Mouse (Mus musculus): ENCODE measurements at regions not wholly inside any gene's neighbourhood (a gene's known extent, or its start where the extent isn't known, plus 50 kb on each side); places are given as distances from the start of the nearest gene placed in this dataset.

GRCm38 (mm10) chr17:83097998-83098397, 117.1 kb upstream of the Pkdcc start:
- H3K36me3 ChIP-seq (ENCODE audit: control insufficient read depth, insufficient read depth, low read length): no peaks in the 10 kb centered on the region
- peak; percentile 56 for DNase-seq

GRCm38 (mm10) chr17:83098679-83099413, 116.2 kb upstream of the Pkdcc start:
- no peaks in the 10 kb centered on the region for H3K36me3 ChIP-seq (ENCODE audit: control insufficient read depth, insufficient read depth, low read length)
- WGBS: 81% methylated on average over 12 of the region's 12 CpGs
- no peaks in the 10 kb centered on the region for H3K9me3 ChIP-seq (ENCODE audit: control insufficient read depth, low read length)
- no peaks in the 10 kb centered on the region for H3K27me3 ChIP-seq (ENCODE audit: control insufficient read depth, insufficient read depth, low read length)
- H3K27ac ChIP-seq (replicated peaks; ENCODE audit: low read depth, low read length): no peak overlapping the region
- DNase-seq (no peak), ATAC-seq (ENCODE audit: low FRiP score, low TSS enrichment) (no peak)
- H3K9ac ChIP-seq (replicated peaks; ENCODE audit: low read length): no peak overlapping the region
- no peak overlapping the region for H3K4me3 ChIP-seq (replicated peaks; ENCODE audit: low read depth, low read length)
- H3K4me2 ChIP-seq (ENCODE audit: low read length): no peak overlapping the region
- no peaks in the 10 kb centered on the region for H3K4me1 ChIP-seq (ENCODE audit: control insufficient read depth, insufficient read depth, low read length)

More at GRCm38 (mm10) chr17:83097998-83098397, 117.1 kb upstream of the Pkdcc start:
- Histone ChIP-seq H3K27me3 (ENCODE audit: control insufficient read depth, insufficient read depth, low read length) (no peaks in the 10 kb centered on the region), H3K4me3 (replicated peaks; ENCODE audit: low read depth, low read length) (no peak overlapping the region), H3K4me2 (ENCODE audit: low read length) (no peak overlapping the region; the same call in 1 of the 2 replicates), H3K27ac (replicated peaks; ENCODE audit: low read depth, low read length) (0 out of 2 replicates have a peak overlapping the region, but pooled peaks have one; percentile 13), H3K9ac (replicated peaks; ENCODE audit: low read length) (no peak overlapping the region), H3K4me1 (ENCODE audit: control insufficient read depth, insufficient read depth, low read length) (no peaks in the 10 kb centered on the region), H3K9me3 (ENCODE audit: control insufficient read depth, low read length) (no peaks in the 10 kb centered on the region)
- ATAC-seq (ENCODE audit: low FRiP score, low TSS enrichment): no peak
- WGBS: 75% methylated on average over 16 of the region's 16 CpGs

GRCm38 (mm10) chr17:83101035-83101434, 114.1 kb upstream of the Pkdcc start:
- no peak overlapping the region for H3K4me2 ChIP-seq (ENCODE audit: low read length)
- 83% methylated on average over 7 of the region's 7 CpGs for WGBS
- no peak overlapping the region for H3K9ac ChIP-seq (replicated peaks; ENCODE audit: low read length)
- no peaks in the 10 kb centered on the region for H3K9me3 ChIP-seq (ENCODE audit: control insufficient read depth, low read length)
- H3K27me3 ChIP-seq (ENCODE audit: control insufficient read depth, insufficient read depth, low read length): no peaks in the 10 kb centered on the region
- H3K36me3 ChIP-seq (ENCODE audit: control insufficient read depth, insufficient read depth, low read length): no peaks in the 10 kb centered on the region
- DNase-seq: no peak
- no peak for ATAC-seq (ENCODE audit: low FRiP score, low TSS enrichment)
- no peak overlapping the region for H3K4me3 ChIP-seq (replicated peaks; ENCODE audit: low read depth, low read length)
- no peak overlapping the region for H3K27ac ChIP-seq (replicated peaks; ENCODE audit: low read depth, low read length)
- no peaks in the 10 kb centered on the region for H3K4me1 ChIP-seq (ENCODE audit: control insufficient read depth, insufficient read depth, low read length)

GRCm38 (mm10) chr17:83101756-83102155, 113.3 kb upstream of the Pkdcc start:
- Histone ChIP-seq H3K27me3 (ENCODE audit: control insufficient read depth, insufficient read depth, low read length) (no peaks in the 10 kb centered on the region), H3K4me3 (replicated peaks; ENCODE audit: low read depth, low read length) (no peak overlapping the region), H3K4me2 (ENCODE audit: low read length) (no peak overlapping the region), H3K9ac (replicated peaks; ENCODE audit: low read length) (no peak overlapping the region), H3K4me1 (ENCODE audit: control insufficient read depth, insufficient read depth, low read length) (no peaks in the 10 kb centered on the region), H3K36me3 (ENCODE audit: control insufficient read depth, insufficient read depth, low read length) (no peaks in the 10 kb centered on the region), H3K27ac (replicated peaks; ENCODE audit: low read depth, low read length) (no peak overlapping the region), H3K9me3 (ENCODE audit: control insufficient read depth, low read length) (no peaks in the 10 kb centered on the region)
- WGBS: 92% methylated on average over 14 of the region's 14 CpGs
- no peak for DNase-seq
- ATAC-seq (ENCODE audit: low FRiP score, low TSS enrichment): no peak

GRCm38 (mm10) chr17:83102675-83103412, 112.2 kb upstream of the Pkdcc start:
- no peaks in the 10 kb centered on the region for H3K9me3 ChIP-seq (ENCODE audit: control insufficient read depth, low read length)
- no peak for DNase-seq
- no peak for ATAC-seq (ENCODE audit: low FRiP score, low TSS enrichment)
- H3K27ac ChIP-seq (replicated peaks; ENCODE audit: low read depth, low read length): no peak overlapping the region
- no peak overlapping the region for H3K9ac ChIP-seq (replicated peaks; ENCODE audit: low read length)
- WGBS: 81% methylated on average over 6 of the region's 6 CpGs
- no peak overlapping the region for H3K4me2 ChIP-seq (ENCODE audit: low read length)
- H3K4me3 ChIP-seq (replicated peaks; ENCODE audit: low read depth, low read length): no peak overlapping the region
- H3K36me3 ChIP-seq (ENCODE audit: control insufficient read depth, insufficient read depth, low read length): no peaks in the 10 kb centered on the region
- no peaks in the 10 kb centered on the region for H3K4me1 ChIP-seq (ENCODE audit: control insufficient read depth, insufficient read depth, low read length)
- H3K27me3 ChIP-seq (ENCODE audit: control insufficient read depth, insufficient read depth, low read length): no peaks in the 10 kb centered on the region

- Histone ChIP-seq H3K27ac (replicated peaks; ENCODE audit: low read depth, low read length) (no peak overlapping the region), H3K4me3 (replicated peaks; ENCODE audit: low read depth, low read length) (no peak overlapping the region), H3K4me1 (ENCODE audit: control insufficient read depth, insufficient read depth, low read length) (0 out of 2 replicates have a peak, but pooled peaks cover 2% of the 10 kb centered on the region), H3K4me2 (ENCODE audit: low read length) (no peak overlapping the region), H3K9me3 (ENCODE audit: control insufficient read depth, low read length) (no peaks in the 10 kb centered on the region), H3K27me3 (ENCODE audit: control insufficient read depth, insufficient read depth, low read length) (no peaks in the 10 kb centered on the region), H3K9ac (replicated peaks; ENCODE audit: low read length) (no peak overlapping the region), H3K36me3 (ENCODE audit: control insufficient read depth, insufficient read depth, low read length) (no peaks in the 10 kb centered on the region)
- 85% methylated on average over 10 of the region's 10 CpGs for WGBS
- ATAC-seq (ENCODE audit: low FRiP score, low TSS enrichment) (no peak), DNase-seq (no peak)
These were observed 106.9 kb upstream of the Pkdcc start for GRCm38 (mm10) chr17:83108151-83108550.

GRCm38 (mm10) chr17:83109792-83110440, 105.2 kb upstream of the Pkdcc start:
- DNase-seq (no peak), ATAC-seq (ENCODE audit: low FRiP score, low TSS enrichment) (no peak)
- Histone ChIP-seq H3K4me2 (ENCODE audit: low read length) (no peak overlapping the region), H3K27ac (replicated peaks; ENCODE audit: low read depth, low read length) (no peak overlapping the region), H3K9me3 (ENCODE audit: control insufficient read depth, low read length) (no peaks in the 10 kb centered on the region), H3K4me1 (ENCODE audit: control insufficient read depth, insufficient read depth, low read length) (0 out of 2 replicates have a peak, but pooled peaks cover 7% of the 10 kb centered on the region), H3K36me3 (ENCODE audit: control insufficient read depth, insufficient read depth, low read length) (no peaks in the 10 kb centered on the region), H3K4me3 (replicated peaks; ENCODE audit: low read depth, low read length) (no peak overlapping the region), H3K27me3 (ENCODE audit: control insufficient read depth, insufficient read depth, low read length) (no peaks in the 10 kb centered on the region), H3K9ac (replicated peaks; ENCODE audit: low read length) (no peak overlapping the region)
- 62% methylated on average over 10 of the region's 10 CpGs for WGBS

- H3K9me3 ChIP-seq (ENCODE audit: control insufficient read depth, low read length): no peaks in the 10 kb centered on the region
- H3K4me3 ChIP-seq (replicated peaks; ENCODE audit: low read depth, low read length): no peak overlapping the region
- no peak overlapping the region for H3K27ac ChIP-seq (replicated peaks; ENCODE audit: low read depth, low read length)
- WGBS: 85% methylated on average over 8 of the region's 8 CpGs
- DNase-seq (no peak), ATAC-seq (ENCODE audit: low FRiP score, low TSS enrichment) (no peak)
- no peak overlapping the region for H3K9ac ChIP-seq (replicated peaks; ENCODE audit: low read length)
- H3K4me2 ChIP-seq (ENCODE audit: low read length): no peak overlapping the region
- no peaks in the 10 kb centered on the region for H3K36me3 ChIP-seq (ENCODE audit: control insufficient read depth, insufficient read depth, low read length)
- H3K27me3 ChIP-seq (ENCODE audit: control insufficient read depth, insufficient read depth, low read length): no peaks in the 10 kb centered on the region
- H3K4me1 ChIP-seq (ENCODE audit: control insufficient read depth, insufficient read depth, low read length): 0 out of 2 replicates have a peak, but pooled peaks cover 7% of the 10 kb centered on the region
These were observed 104.5 kb upstream of the Pkdcc start for GRCm38 (mm10) chr17:83110556-83110955.
